Mouse (Mus musculus) monocyte, adult 5-6 weeks (primary cell): ENCODE results near the gene Gbx1. TPM values are rescaled to one million over a fixed set of nuclear protein-coding genes. Genes with fewer than 3 reads are reported as not detected.

Source experiments
- ATAC-seq: fragments of 153-309, 156-312 bp; replicated peaks from 2 replicates; pipeline ENCODE4 v1.8.0; 2017; ENCODE audit warnings: mild to moderate bottlenecking; ENCODE audit not compliant: low TSS enrichment, insufficient number of reproducible peaks, severe bottlenecking, poor library complexity, low FRiP score
- total RNA-seq: library from RNA; stranded (forward); fragments of 200-1000, 200-491, 200-594 nt; gene quantifications from 3 replicates; pipeline ENCODE4 v1.2.3, GENCODE M21; 2017

Gene Gbx1
- total RNA-seq, 1 experiment from 2014 or later: not detected

- no peak for ATAC-seq
These were observed 42.0 kb downstream of the Gbx1 start for GRCm38 (mm10) chr5:24484963-24485362.

DNA sequence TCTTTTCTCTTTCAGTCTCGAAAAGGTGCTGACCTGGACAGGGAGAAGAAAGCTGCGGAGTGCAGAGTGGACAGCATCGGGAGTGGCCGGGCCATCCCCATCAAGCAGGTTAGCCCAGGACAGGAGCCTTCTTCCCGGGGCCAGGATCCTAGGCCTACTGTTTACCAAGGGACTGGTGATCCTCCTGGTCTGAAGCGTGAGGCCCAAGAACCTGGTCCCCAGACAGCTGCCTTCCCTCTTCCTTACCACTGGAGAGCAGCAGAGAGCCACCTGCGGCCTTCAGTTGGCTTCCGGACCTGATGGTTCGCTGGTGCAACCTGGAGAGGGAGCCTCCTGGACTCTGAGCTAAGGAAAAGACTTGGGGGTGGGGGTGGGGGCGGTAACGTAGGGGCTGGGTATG lies 43.7 kb downstream of the Gbx1 start:
- ATAC-seq: no peak; the same call in 1 of the 2 replicates

DNA sequence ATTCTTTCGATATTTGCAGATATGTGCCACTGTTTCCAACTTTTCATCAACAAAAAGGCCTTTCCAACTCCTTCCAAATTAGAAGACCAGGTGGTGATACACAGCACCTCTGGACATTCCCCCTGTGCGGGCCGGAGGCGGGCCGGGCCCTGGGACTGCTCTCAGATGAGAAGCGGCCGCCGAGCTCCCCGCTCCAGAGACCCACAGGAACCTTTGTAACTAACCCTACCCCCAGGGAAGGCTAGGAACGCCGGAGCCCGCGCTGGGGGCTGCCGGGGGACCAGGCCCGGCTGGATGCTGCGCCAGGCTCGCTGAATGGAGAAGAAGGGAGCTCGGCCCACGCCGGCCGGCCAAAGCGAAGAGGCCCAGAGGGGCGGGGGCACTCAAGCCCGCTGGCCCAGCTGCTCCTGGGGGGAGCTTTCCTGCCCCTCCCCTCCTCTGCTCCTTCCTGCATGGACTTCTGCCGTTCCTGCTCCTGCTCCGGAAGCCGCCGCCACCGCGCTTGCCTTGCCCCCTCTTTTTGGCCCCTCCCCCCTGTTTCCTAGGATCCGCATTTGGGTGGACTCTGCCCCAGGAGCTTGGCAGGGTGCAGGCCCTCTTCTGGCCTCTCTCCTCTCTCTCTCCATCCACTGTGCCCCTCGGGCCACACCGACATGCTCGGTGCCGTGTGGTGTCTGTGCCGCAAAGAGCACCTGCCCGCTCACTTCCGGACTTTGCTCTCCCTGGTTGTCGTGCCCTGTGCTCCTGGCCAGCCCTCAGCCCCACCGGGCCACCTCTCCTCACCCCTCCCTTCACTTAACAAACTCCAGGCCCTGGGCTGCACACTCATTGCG lies 44.5 kb downstream of the Gbx1 start:
- no peak for ATAC-seq

DNA sequence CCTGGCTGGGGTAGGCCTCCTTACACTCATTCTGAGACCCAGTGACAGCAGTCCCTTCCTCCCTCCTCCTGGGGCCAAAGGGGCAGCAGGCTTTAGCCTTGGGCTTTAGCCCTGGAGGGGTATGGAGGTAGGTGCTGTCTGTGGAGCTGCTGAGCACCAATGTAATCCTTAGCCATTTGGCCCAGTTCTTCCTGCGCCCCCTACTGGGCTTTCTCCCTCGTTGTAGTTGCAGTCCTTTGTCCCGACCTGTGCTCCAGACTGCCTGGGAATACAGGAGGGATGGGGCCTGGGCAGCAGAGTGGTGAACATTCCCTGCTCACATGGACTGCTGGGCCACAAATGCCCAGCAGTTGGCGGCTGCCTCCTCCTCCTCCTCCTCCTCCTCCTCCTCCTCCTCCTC lies 45.4 kb downstream of the Gbx1 start:
- ATAC-seq: no peak

DNA sequence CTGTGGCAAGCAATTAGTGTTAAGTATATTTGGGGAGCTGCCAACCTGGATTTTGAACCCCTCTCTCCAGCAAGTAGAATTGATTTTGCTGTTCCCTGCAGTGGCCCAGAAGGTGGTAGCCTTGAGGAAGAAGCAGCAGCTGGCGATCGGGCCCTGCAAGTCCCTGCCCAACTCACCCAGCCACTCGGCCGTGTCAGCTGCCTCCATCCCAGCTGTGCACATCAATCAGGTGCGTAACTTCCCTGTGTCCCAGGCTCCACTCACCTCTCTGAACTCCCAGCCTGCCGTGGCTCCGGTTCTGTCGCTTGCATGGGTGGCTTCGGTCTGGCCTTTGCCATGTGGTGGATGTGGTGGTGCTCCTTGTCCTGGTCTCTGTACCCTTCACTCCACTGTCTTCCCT lies 49.1 kb downstream of the Gbx1 start:
- ATAC-seq: no peak

DNA sequence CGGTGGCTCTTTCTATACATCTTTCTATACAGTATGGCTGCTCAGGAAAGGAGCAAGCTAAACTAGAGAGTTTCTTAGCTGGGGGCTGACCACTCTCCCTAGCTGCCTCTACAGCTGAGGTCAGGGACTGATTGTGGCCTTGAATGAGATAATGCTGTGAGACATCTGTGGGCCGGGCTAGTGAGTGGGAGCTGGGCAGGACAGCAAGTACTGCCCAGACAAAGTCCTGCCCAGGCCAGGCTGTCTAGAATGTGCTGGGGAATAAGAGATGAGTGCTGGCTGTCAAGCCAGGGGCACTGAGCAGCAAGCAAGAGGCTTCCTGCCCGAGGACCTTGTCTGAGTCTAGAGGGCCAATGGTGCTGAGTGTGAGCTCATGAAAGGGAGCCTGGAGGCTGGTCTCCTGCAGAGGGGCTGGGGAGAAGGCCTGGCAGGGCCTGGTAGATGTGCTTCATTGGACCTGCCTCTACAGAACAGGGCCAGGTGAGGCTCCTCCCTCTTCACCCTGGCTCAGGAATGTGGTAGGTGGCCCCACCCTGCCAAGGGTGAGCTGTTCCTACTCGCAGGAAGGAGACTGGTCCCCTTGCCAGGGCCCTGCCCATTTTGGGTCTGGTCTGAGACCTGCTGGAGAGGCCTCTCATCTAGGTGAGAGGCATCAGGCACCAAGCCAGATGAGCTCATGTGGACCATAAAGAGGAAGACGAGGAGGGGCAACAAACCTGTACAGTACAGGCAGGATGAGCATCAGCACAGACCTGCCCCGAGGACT lies 51.3 kb downstream of the Gbx1 start:
- ATAC-seq: no peak

DNA sequence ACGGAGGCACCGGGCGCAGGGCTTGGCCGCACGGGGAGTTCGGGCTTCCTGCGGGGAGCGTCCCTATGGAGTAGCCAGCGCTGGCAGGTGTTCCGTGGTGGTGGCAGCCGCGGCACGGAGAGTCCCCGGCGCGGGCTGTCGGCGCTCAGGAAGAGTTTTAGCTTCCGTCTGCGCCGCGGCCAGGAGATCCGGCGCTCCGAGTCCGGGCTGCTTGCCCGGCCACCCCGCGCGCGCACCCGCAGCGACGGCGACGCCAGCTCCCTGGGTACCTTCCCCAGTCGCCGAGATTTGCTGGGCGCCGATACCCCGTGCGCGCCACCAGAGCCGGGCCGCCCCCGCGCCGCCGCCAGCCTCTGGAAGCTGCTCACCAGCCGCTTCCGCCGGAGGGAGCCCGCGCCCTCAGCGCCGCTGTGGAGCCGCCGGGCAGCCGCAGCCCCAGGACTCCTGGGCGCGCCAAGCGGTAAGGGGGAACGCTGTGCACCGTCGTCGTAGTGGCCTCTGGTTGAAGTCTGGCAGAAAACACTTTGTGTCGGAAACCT lies 52.2 kb downstream of the Gbx1 start:
- ATAC-seq: no peak

DNA sequence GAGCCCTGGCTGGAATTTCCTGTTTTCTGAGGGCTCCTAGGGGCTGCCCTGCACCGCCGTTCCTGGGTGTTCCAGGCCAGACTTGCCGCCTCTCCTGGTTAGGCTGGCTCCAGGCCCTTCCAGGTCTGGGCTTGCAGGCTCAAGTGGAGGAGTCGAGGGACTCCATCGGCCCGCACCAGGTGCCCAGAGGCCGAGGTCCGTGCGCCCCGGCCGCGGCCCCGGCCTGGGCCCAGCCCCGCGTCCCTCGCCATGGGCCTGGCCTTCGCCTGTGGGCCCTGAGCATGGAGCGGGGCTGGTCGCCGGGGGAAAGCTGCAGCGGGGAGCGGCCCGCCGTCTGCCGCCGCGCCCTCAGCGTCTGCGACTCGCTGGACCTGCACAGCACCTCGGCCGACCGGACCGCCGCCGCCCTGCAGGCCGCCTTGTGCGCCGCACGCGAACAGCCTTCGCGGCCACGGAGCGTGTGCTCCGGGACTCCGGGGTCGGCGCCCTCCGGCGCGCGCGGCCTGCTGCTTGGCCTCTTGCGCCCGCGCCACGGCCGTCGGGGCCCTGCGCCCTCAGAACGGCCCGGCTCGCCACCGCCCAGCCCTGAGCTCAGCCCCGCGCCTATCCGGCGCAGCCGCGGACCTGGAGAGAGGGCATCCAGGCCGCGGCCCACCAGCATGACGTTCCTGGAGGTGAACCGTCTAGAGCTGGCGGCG lies 52.8 kb downstream of the Gbx1 start:
- ATAC-seq: no peak

GRCm38 (mm10) chr5:24472884-24473619 lies 54.0 kb downstream of the Gbx1 start:
- ATAC-seq: no peak

- peak; percentile 76 for ATAC-seq
These were observed 56.4 kb downstream of the Gbx1 start for GRCm38 (mm10) chr5:24470600-24470999.

- no peak for ATAC-seq
These were observed 60.2 kb downstream of the Gbx1 start for GRCm38 (mm10) chr5:24466762-24467161.

GRCm38 (mm10) chr5:24455613-24456012 lies 71.4 kb downstream of the Gbx1 start:
- ATAC-seq: no peak

GRCm38 (mm10) chr5:24455076-24455475 lies 71.9 kb downstream of the Gbx1 start:
- no peak for ATAC-seq

DNA sequence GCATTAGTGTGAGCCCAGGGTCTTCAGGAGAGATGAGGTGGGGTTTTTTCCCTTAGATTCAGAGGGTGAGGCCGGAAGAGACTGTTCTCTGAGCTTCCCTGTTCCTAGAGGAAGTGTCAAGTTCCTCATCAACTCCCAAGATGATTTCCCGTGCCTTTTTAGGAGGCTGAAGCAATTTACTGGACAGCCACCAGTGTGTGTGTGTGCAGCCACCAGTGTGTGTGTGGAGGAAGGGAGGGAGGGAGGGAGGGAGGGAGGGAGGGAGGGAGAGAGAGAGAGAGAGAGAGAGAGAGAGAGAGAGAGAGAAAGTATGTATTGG lies 73.1 kb downstream of the Gbx1 start:
- no peak for ATAC-seq

- no peak for ATAC-seq
These were observed 73.6 kb downstream of the Gbx1 start for GRCm38 (mm10) chr5:24453283-24453984.
